Mouse (Mus musculus) E14TG2a.4 (cell line): ENCODE measurements around the gene Onecut1.
A peak's percentile ranks its signal among the peaks of the same experiment; 100 is the strongest.

Source experiments
- H3K27me3 ChIP-seq: 2 replicates; pipeline ENCODE4 v1.6.1; 2014; ENCODE audit warnings: low read length, control low read depth; ENCODE audit not compliant: insufficient read depth
- H3K36me3 ChIP-seq: 2 replicates; pipeline ENCODE4 v1.6.1; 2014; ENCODE audit warnings: low read length, control low read depth; ENCODE audit not compliant: insufficient read depth
- H3K4me1 ChIP-seq: replicated peaks from 2 replicates; pipeline ENCODE4 v1.6.1; 2014; ENCODE audit warnings: low read depth, low read length, control low read depth
- H3K4me3 ChIP-seq: replicated peaks from 2 replicates; pipeline ENCODE4 v1.5.1; 2014; ENCODE audit warnings: mild to moderate bottlenecking, low read length
- H3K9me3 ChIP-seq: 2 replicates; pipeline ENCODE4 v1.6.1; 2014; ENCODE audit warnings: low read length, control low read depth
- CTCF ChIP-seq: conservative IDR thresholded peaks from 2 replicates; pipeline ENCODE4 v1.5.1; 2014; ENCODE audit warnings: low read length
- NANOG ChIP-seq: IDR thresholded peaks from 2 replicates; pipeline ENCODE4 v1.6.1; 2014; ENCODE audit warnings: borderline replicate concordance, low read length, mixed read lengths
- POU5F1 ChIP-seq: IDR thresholded peaks from 2 replicates; pipeline ENCODE4 v1.6.1; 2014; ENCODE audit warnings: low read length, borderline replicate concordance

Gene Onecut1

GRCm38 (mm10) chr9:74896742-74897141 lies 35.0 kb downstream of the Onecut1 start:
- TF ChIP-seq CTCF (no peak), POU5F1 (no peak), NANOG (no peak)
- no peaks in the 10 kb centered on the region for H3K9me3 ChIP-seq

GRCm38 (mm10) chr9:74897375-74897982 lies 35.8 kb downstream of the Onecut1 start:
- no peaks in the 10 kb centered on the region for H3K4me1 ChIP-seq
- no peaks in the 10 kb centered on the region for H3K9me3 ChIP-seq
- no peaks in the 10 kb centered on the region for H3K27me3 ChIP-seq
- H3K4me3 ChIP-seq: no peak overlapping the region
- H3K36me3 ChIP-seq: no peaks in the 10 kb centered on the region
- TF ChIP-seq CTCF (no peak), POU5F1 (no peak), NANOG (no peak)

More at GRCm38 (mm10) chr9:74896742-74897141, 35.0 kb downstream of the Onecut1 start:
- H3K4me1 ChIP-seq: no peaks in the 10 kb centered on the region
- H3K27me3 ChIP-seq: no peaks in the 10 kb centered on the region
- H3K36me3 ChIP-seq: no peaks in the 10 kb centered on the region
- H3K4me3 ChIP-seq: no peak overlapping the region

- H3K4me3 ChIP-seq: no peak overlapping the region
- H3K4me1 ChIP-seq: 0 out of 2 replicates have a peak, but pooled peaks cover 2% of the 10 kb centered on the region
- TF ChIP-seq POU5F1: no peak
- no peak for TF ChIP-seq NANOG
- TF ChIP-seq CTCF: no peak
- no peaks in the 10 kb centered on the region for H3K27me3 ChIP-seq
- no peaks in the 10 kb centered on the region for H3K36me3 ChIP-seq
- H3K9me3 ChIP-seq: no peaks in the 10 kb centered on the region
These were observed 38.4 kb downstream of the Onecut1 start for GRCm38 (mm10) chr9:74900141-74900540.

GRCm38 (mm10) chr9:74904866-74905508 lies 43.3 kb downstream of the Onecut1 start:
- Histone ChIP-seq H3K4me3 (no peak overlapping the region), H3K4me1 (peaks cover 17% of the 10 kb centered on the region; the same call in 1 of the 2 replicates), H3K36me3 (no peaks in the 10 kb centered on the region), H3K27me3 (peaks cover 10% of the 10 kb centered on the region; the same call in 1 of the 2 replicates), H3K9me3 (no peaks in the 10 kb centered on the region)
- no peak for TF ChIP-seq POU5F1
- TF ChIP-seq CTCF: peak; percentile 70

- H3K4me1 ChIP-seq: peaks cover 22% of the 10 kb centered on the region; the same call in 1 of the 2 replicates
- H3K36me3 ChIP-seq: no peaks in the 10 kb centered on the region
- TF ChIP-seq NANOG (no peak), CTCF (no peak), POU5F1 (no peak)
- peaks cover 13% of the 10 kb centered on the region; the same call in 1 of the 2 replicates for H3K27me3 ChIP-seq
- no peak overlapping the region for H3K4me3 ChIP-seq
- H3K9me3 ChIP-seq: no peaks in the 10 kb centered on the region
These were observed 45.2 kb downstream of the Onecut1 start for GRCm38 (mm10) chr9:74906951-74907350.

- Histone ChIP-seq H3K27me3 (peaks cover 13% of the 10 kb centered on the region; the same call in 1 of the 2 replicates), H3K4me1 (peaks cover 25% of the 10 kb centered on the region; the same call in 1 of the 2 replicates), H3K36me3 (no peaks in the 10 kb centered on the region), H3K4me3 (peak overlapping the region; percentile 52), H3K9me3 (no peaks in the 10 kb centered on the region)
- TF ChIP-seq NANOG (no peak), CTCF (no peak)
These were observed 47.5 kb downstream of the Onecut1 start for GRCm38 (mm10) chr9:74909245-74909644.

GRCm38 (mm10) chr9:74910226-74910759 lies 48.6 kb downstream of the Onecut1 start:
- H3K4me1 ChIP-seq: peaks cover 22% of the 10 kb centered on the region; the same call in 1 of the 2 replicates
- H3K27me3 ChIP-seq: peaks cover 13% of the 10 kb centered on the region; the same call in 1 of the 2 replicates
- H3K4me3 ChIP-seq: no peak overlapping the region
- H3K36me3 ChIP-seq: no peaks in the 10 kb centered on the region
- TF ChIP-seq POU5F1: no peak
- TF ChIP-seq CTCF: no peak
- H3K9me3 ChIP-seq: no peaks in the 10 kb centered on the region

- no peaks in the 10 kb centered on the region for H3K9me3 ChIP-seq
- peaks cover 18% of the 10 kb centered on the region; the same call in 1 of the 2 replicates for H3K4me1 ChIP-seq
- no peak overlapping the region for H3K4me3 ChIP-seq
- no peak for TF ChIP-seq CTCF
- no peak for TF ChIP-seq POU5F1
- no peak for TF ChIP-seq NANOG
- peaks cover 13% of the 10 kb centered on the region; the same call in 1 of the 2 replicates for H3K27me3 ChIP-seq
- H3K36me3 ChIP-seq: no peaks in the 10 kb centered on the region
These were observed 49.7 kb downstream of the Onecut1 start for GRCm38 (mm10) chr9:74911430-74911829.

- no peaks in the 10 kb centered on the region for H3K36me3 ChIP-seq
- no peak overlapping the region for H3K4me3 ChIP-seq
- peaks cover 13% of the 10 kb centered on the region; the same call in 1 of the 2 replicates for H3K27me3 ChIP-seq
- H3K4me1 ChIP-seq: peaks cover 18% of the 10 kb centered on the region; the same call in 1 of the 2 replicates
- TF ChIP-seq CTCF: no peak
- no peak for TF ChIP-seq POU5F1
- no peak for TF ChIP-seq NANOG
- no peaks in the 10 kb centered on the region for H3K9me3 ChIP-seq
These were observed 50.2 kb downstream of the Onecut1 start for GRCm38 (mm10) chr9:74911919-74912318.
